Mouse (Mus musculus) lung, embryonic 15.5 days (tissue): ENCODE data around the gene Ppp4r4. TPM values are rescaled to one million over a fixed set of nuclear protein-coding genes. Genes with fewer than 3 reads are reported as not detected.

Experiments used
- ATAC-seq: fragments of 200-750 bp; cut with Nextera tagmentation; 2 replicates; pipeline ENCODE4 v1.8.0; 2017; ENCODE audit warnings: moderate number of reproducible peaks, borderline replicate concordance; ENCODE audit not compliant: low FRiP score, low TSS enrichment; ENCODE audit errors: extremely low read depth
- H3K27ac ChIP-seq: fragments of 300-500 bp; sonication (generic); 2 replicates; pipeline ENCODE4 v1.5.1; 2015; ENCODE audit warnings: moderate library complexity, mild to moderate bottlenecking, inconsistent platforms
- H3K27me3 ChIP-seq: fragments of 300-500 bp; sonication (generic); 2 replicates; pipeline ENCODE4 v1.6.1; 2015; ENCODE audit warnings: inconsistent platforms
- H3K36me3 ChIP-seq: fragments of 300-500 bp; sonication (generic); 2 replicates; pipeline ENCODE4 v1.6.1; 2015; ENCODE audit warnings: inconsistent platforms
- H3K4me1 ChIP-seq: fragments of 300-500 bp; sonication (generic); 2 replicates; pipeline ENCODE4 v1.6.1; 2015; ENCODE audit warnings: inconsistent platforms
- H3K4me2 ChIP-seq: fragments of 300-500 bp; sonication (generic); 2 replicates; pipeline ENCODE4 v1.6.1; 2015; ENCODE audit warnings: inconsistent platforms, mild to moderate bottlenecking, moderate library complexity
- H3K4me3 ChIP-seq: fragments of 300-500 bp; sonication (generic); 2 replicates; pipeline ENCODE4 v1.5.1; 2015; ENCODE audit warnings: mild to moderate bottlenecking, inconsistent platforms
- H3K9ac ChIP-seq: fragments of 300-500 bp; sonication (generic); 2 replicates; pipeline ENCODE4 v1.6.1; 2015; ENCODE audit warnings: inconsistent platforms
- H3K9me3 ChIP-seq: fragments of 300-500 bp; sonication (generic); 2 replicates; pipeline ENCODE4 v1.6.1; 2016; ENCODE audit warnings: inconsistent platforms
- WGBS: fragments of 180-500 bp; shearing (Covaris S2); methylation state at CpG from one replicate; pipeline ENCODE4 v1.1.7; 2015; 5-methylcytosine and 5-hydroxymethylcytosine counted together
- polyA plus RNA-seq: library from polyadenylated mRNA; unstranded; fragments of >200 nt; fragmentation: Nextera tagmentation; extraction: Ambion mirVana; gene quantifications from 2 replicates; pipeline ENCODE4 v1.2.1, GENCODE M21; 2015

Gene Ppp4r4
- polyA plus RNA-seq, 1 experiment from 2014 or later: 2.2 TPM

- Histone ChIP-seq H3K27ac (no peak overlapping the region), H3K36me3 (no peaks in the 10 kb centered on the region), H3K9me3 (no peaks in the 10 kb centered on the region), H3K9ac (no peak overlapping the region), H3K27me3 (no peaks in the 10 kb centered on the region), H3K4me2 (no peak overlapping the region), H3K4me1 (no peaks in the 10 kb centered on the region), H3K4me3 (no peak overlapping the region)
- no peak for ATAC-seq
- WGBS: 72% methylated on average over 2 of the region's 2 CpGs
Measured at GRCm38 (mm10) chr12:103543351-103543750, 11.3 kb downstream of the Ppp4r4 start.

DNA sequence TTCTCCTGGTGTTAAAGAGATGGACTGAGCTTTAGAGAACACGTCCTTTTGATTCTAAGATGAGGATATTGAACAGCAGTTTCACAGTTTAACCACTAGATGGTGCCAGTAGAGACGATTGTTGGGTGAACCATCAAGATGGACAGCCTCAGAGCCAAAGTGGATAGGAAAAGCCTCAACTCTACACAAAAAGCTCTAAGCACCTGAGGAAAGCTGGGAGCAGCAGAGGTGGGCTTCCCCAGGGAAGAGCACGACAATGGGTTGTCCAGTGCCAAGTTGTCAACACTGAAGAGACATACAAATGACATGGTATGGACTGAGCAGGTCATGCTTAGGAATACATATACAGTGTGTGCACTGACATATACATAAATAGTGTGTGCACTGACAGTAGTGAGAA is 12.1 kb downstream of the Ppp4r4 start:
- Histone ChIP-seq H3K9ac (no peak overlapping the region), H3K36me3 (no peaks in the 10 kb centered on the region), H3K27ac (no peak overlapping the region), H3K9me3 (no peaks in the 10 kb centered on the region), H3K4me2 (no peak overlapping the region), H3K4me3 (no peak overlapping the region), H3K27me3 (no peaks in the 10 kb centered on the region), H3K4me1 (no peaks in the 10 kb centered on the region)
- 7% methylated on average over 3 of the region's 3 CpGs for WGBS
- ATAC-seq: no peak

DNA sequence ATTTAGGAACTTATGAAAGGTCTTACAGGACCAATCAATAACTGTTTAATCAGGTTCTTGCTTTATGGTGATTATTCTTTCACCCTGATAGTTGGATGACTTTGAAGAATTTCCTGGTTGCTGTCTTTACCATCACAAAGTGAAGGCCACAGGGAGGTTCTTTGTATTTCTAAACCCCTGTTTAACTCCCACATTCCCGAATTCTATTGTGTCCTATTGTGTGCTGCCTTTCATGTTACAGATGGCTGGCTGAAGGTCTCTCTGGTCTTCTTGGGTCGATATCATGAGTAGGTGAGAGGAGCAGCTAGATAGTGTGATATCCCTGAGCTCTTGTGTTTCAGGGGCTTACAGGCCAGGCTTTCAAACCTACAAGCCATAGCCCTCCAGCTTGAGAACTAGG is 15.4 kb downstream of the Ppp4r4 start:
- H3K27me3 ChIP-seq: no peaks in the 10 kb centered on the region
- H3K4me1 ChIP-seq: no peaks in the 10 kb centered on the region
- no peak overlapping the region for H3K9ac ChIP-seq
- no peak overlapping the region for H3K27ac ChIP-seq
- H3K4me3 ChIP-seq: no peak overlapping the region
- no peaks in the 10 kb centered on the region for H3K36me3 ChIP-seq
- 51% methylated on average over 2 of the region's 2 CpGs for WGBS
- no peak for ATAC-seq
- no peak overlapping the region for H3K4me2 ChIP-seq
- H3K9me3 ChIP-seq: no peaks in the 10 kb centered on the region

- H3K27me3 ChIP-seq: no peaks in the 10 kb centered on the region
- no peak overlapping the region for H3K4me2 ChIP-seq
- no peak overlapping the region for H3K4me3 ChIP-seq
- no peaks in the 10 kb centered on the region for H3K36me3 ChIP-seq
- no peak overlapping the region for H3K9ac ChIP-seq
- H3K4me1 ChIP-seq: no peaks in the 10 kb centered on the region
- H3K9me3 ChIP-seq: no peaks in the 10 kb centered on the region
- WGBS: 59% methylated on average over 4 of the region's 4 CpGs
- H3K27ac ChIP-seq: no peak overlapping the region
- no peak for ATAC-seq
Measured at GRCm38 (mm10) chr12:103548526-103548925, 16.4 kb downstream of the Ppp4r4 start.

DNA sequence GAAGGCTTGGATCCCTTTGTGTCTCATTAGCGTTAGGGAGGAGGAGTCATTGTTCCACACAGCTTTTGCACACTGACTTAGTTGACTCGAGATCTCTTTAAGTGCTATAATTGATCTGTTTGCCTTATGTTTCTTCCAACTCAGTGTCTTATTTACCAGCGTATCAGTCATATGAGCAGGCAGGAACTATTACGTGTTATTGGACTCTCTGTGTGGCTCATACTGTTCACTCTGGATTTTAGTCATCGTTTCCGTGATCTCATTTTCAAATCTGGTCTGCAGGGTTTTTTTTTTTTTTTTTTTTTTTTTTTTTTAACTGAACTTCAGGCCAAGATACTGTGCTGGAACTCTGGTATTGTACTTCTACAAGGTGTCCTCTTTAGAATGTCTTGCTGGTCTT is 18.0 kb downstream of the Ppp4r4 start:
- Histone ChIP-seq H3K27ac (no peak overlapping the region), H3K4me3 (no peak overlapping the region), H3K27me3 (no peaks in the 10 kb centered on the region), H3K9ac (no peak overlapping the region), H3K36me3 (no peaks in the 10 kb centered on the region), H3K4me1 (no peaks in the 10 kb centered on the region), H3K4me2 (no peak overlapping the region), H3K9me3 (no peaks in the 10 kb centered on the region)
- WGBS: 74% methylated on average over 6 of the region's 6 CpGs
- ATAC-seq: no peak

GRCm38 (mm10) chr12:103551422-103551821 is 19.3 kb downstream of the Ppp4r4 start:
- no peak overlapping the region for H3K9ac ChIP-seq
- no peaks in the 10 kb centered on the region for H3K4me1 ChIP-seq
- H3K4me2 ChIP-seq: no peak overlapping the region
- H3K4me3 ChIP-seq: no peak overlapping the region
- no peak overlapping the region for H3K27ac ChIP-seq
- no peak for ATAC-seq
- H3K27me3 ChIP-seq: no peaks in the 10 kb centered on the region
- H3K9me3 ChIP-seq: no peaks in the 10 kb centered on the region
- no peaks in the 10 kb centered on the region for H3K36me3 ChIP-seq
- 41% methylated on average over 4 of the region's 4 CpGs for WGBS

GRCm38 (mm10) chr12:103552506-103552905 is 20.4 kb downstream of the Ppp4r4 start:
- H3K27me3 ChIP-seq: no peaks in the 10 kb centered on the region
- H3K9ac ChIP-seq: no peak overlapping the region
- no peaks in the 10 kb centered on the region for H3K9me3 ChIP-seq
- no peaks in the 10 kb centered on the region for H3K4me1 ChIP-seq
- H3K4me3 ChIP-seq: no peak overlapping the region
- no peak overlapping the region for H3K4me2 ChIP-seq
- 65% methylated on average over 2 of the region's 2 CpGs for WGBS
- H3K27ac ChIP-seq: no peak overlapping the region
- ATAC-seq: no peak
- no peaks in the 10 kb centered on the region for H3K36me3 ChIP-seq

DNA sequence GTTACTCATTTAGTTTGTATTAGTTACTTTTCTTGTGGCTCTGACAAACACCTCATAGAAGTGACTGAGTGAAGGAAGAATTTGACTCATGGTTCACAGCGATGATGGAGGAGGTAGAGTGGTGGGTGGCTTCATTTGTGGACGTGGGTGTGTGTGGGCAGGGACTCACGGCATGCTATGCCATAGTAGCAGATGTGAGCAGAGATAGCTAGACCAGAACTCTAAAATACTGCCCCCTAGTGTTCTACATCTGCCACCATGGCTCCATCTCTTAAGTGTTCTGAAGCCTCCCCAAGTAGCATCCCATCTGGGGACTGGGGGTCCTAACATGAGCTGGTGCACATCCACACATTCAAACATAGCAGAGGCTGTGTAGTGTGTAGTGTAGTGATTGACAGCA is 21.4 kb downstream of the Ppp4r4 start:
- no peak for ATAC-seq
- H3K4me2 ChIP-seq: no peak overlapping the region
- H3K4me3 ChIP-seq: no peak overlapping the region
- WGBS: 77% methylated on average over 3 of the region's 3 CpGs
- no peaks in the 10 kb centered on the region for H3K27me3 ChIP-seq
- no peak overlapping the region for H3K27ac ChIP-seq
- no peaks in the 10 kb centered on the region for H3K9me3 ChIP-seq
- no peak overlapping the region for H3K9ac ChIP-seq
- H3K36me3 ChIP-seq: no peaks in the 10 kb centered on the region
- no peaks in the 10 kb centered on the region for H3K4me1 ChIP-seq

DNA sequence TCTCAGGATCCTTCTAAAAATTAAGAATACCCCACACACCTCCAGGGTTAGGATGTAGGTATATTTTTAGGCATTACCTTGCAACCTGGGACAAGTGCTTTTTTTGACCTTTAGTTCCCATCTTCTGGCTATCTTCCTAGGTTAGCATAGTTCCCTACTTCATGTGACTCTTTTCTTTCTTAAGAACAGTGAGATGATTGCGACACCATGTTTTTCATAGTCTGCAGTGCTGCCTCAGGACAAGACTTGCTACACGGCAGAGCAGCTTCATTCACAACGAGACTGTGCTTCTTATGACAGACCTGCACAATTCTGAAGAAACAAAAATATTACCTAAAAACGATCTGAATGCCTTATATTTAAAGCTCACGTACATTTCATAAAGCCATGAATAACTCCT is 24.8 kb downstream of the Ppp4r4 start:
- ATAC-seq: no peak
- no peak overlapping the region for H3K27ac ChIP-seq
- H3K9me3 ChIP-seq: no peaks in the 10 kb centered on the region
- no peak overlapping the region for H3K4me2 ChIP-seq
- no peak overlapping the region for H3K9ac ChIP-seq
- WGBS: 77% methylated on average over 5 of the region's 5 CpGs
- no peak overlapping the region for H3K4me3 ChIP-seq
- H3K36me3 ChIP-seq: no peaks in the 10 kb centered on the region
- no peaks in the 10 kb centered on the region for H3K27me3 ChIP-seq
- no peaks in the 10 kb centered on the region for H3K4me1 ChIP-seq

- no peak overlapping the region for H3K4me2 ChIP-seq
- no peaks in the 10 kb centered on the region for H3K36me3 ChIP-seq
- no peak overlapping the region for H3K27ac ChIP-seq
- ATAC-seq: no peak
- H3K4me3 ChIP-seq: no peak overlapping the region
- WGBS: 67% methylated on average over 1 of the region's 1 CpGs
- H3K4me1 ChIP-seq: no peaks in the 10 kb centered on the region; the same call in 1 of the 2 replicates
- H3K9ac ChIP-seq: no peak overlapping the region
- H3K9me3 ChIP-seq: no peaks in the 10 kb centered on the region
- H3K27me3 ChIP-seq: no peaks in the 10 kb centered on the region
Measured at GRCm38 (mm10) chr12:103564726-103565125, 32.6 kb downstream of the Ppp4r4 start.

DNA sequence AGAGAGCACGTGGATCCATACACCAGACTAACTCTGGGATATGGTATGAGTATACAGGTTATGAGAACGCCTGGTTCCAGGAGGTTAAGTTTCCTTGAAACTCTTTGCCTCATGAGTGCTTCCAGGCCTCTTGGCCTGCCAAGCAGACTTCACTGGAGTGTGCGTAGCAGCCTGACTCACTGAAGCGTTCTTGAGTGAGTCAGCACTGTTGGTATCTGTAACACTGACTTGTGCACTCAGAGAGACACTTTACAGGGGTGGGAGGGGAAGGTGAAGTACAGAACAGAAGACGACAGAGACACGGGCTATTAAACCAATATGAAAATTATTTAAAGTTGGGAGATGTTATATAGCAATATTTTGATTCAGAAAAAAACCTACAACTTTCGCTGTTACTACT is 33.1 kb downstream of the Ppp4r4 start:
- H3K4me2 ChIP-seq: no peak overlapping the region
- no peak overlapping the region for H3K4me3 ChIP-seq
- H3K4me1 ChIP-seq: no peaks in the 10 kb centered on the region; the same call in 1 of the 2 replicates
- H3K36me3 ChIP-seq: no peaks in the 10 kb centered on the region
- 71% methylated on average over 7 of the region's 7 CpGs for WGBS
- no peaks in the 10 kb centered on the region for H3K9me3 ChIP-seq
- H3K27me3 ChIP-seq: no peaks in the 10 kb centered on the region
- no peak for ATAC-seq
- no peak overlapping the region for H3K27ac ChIP-seq
- no peak overlapping the region for H3K9ac ChIP-seq

DNA sequence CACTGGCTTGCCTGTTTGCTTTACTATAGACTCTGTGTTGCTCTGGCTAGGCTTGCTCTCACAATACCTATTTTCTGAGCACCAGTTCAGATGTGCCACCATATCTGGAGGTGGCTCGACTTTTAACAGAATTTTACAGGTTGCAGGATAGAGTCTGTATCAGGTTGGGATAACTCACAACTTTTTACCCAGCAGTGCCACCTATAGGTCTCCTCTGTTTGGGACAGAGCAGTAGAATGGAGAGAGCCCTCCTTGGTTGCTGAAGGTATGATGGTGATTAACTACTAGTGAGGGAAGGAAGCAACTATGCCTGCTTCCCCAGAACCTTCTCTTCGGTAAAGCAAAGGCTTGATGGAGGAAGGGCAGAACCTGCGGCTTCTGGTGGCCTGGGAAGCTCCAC is 35.0 kb downstream of the Ppp4r4 start:
- Histone ChIP-seq H3K27me3 (no peaks in the 10 kb centered on the region), H3K4me2 (no peak overlapping the region), H3K27ac (no peak overlapping the region), H3K9ac (no peak overlapping the region), H3K9me3 (no peaks in the 10 kb centered on the region), H3K4me1 (no peaks in the 10 kb centered on the region; the same call in 1 of the 2 replicates), H3K36me3 (no peaks in the 10 kb centered on the region), H3K4me3 (no peak overlapping the region)
- no peak for ATAC-seq
- 55% methylated on average over 3 of the region's 3 CpGs for WGBS

GRCm38 (mm10) chr12:103569690-103570089 is 37.6 kb downstream of the Ppp4r4 start:
- no peaks in the 10 kb centered on the region; the same call in 1 of the 2 replicates for H3K4me1 ChIP-seq
- no peaks in the 10 kb centered on the region for H3K27me3 ChIP-seq
- H3K9me3 ChIP-seq: no peaks in the 10 kb centered on the region
- H3K4me3 ChIP-seq: no peak overlapping the region
- 43% methylated on average over 6 of the region's 6 CpGs for WGBS
- H3K36me3 ChIP-seq: no peaks in the 10 kb centered on the region
- no peak overlapping the region for H3K27ac ChIP-seq
- no peak overlapping the region for H3K9ac ChIP-seq
- H3K4me2 ChIP-seq: no peak overlapping the region
- peak; percentile 39; the same call in 1 of the 2 replicates for ATAC-seq
